Mouse (Mus musculus): Measurements from ENCODE around the gene Camk2g. TPM values are rescaled to one million over a fixed set of nuclear protein-coding genes. Genes with fewer than 3 reads are reported as not detected.

Gene Camk2g
- polyA plus RNA-seq, 1 experiment from 2014 or later = 49.1 TPM

GRCm38 (mm10) chr14:20694185-20694883, 99.6 kb downstream of the Camk2g start:
- no peaks in the 10 kb centered on the region for H3K27me3 ChIP-seq (replicated peaks)
- 45% methylated on average over 13 of the region's 13 CpGs for WGBS
- H3K4me1 ChIP-seq = peaks cover 16% of the 10 kb centered on the region
- peak overlapping the region; percentile 97 for H3K27ac ChIP-seq
- no peaks in the 10 kb centered on the region for H3K9me3 ChIP-seq
- peaks cover 40% of the 10 kb centered on the region for H3K36me3 ChIP-seq
- H3K4me3 ChIP-seq (replicated peaks) = peak overlapping the region; percentile 76
- peak overlapping the region; percentile 72 for H3K4me2 ChIP-seq
- H3K9ac ChIP-seq = peak overlapping the region; percentile 75; the same call in 1 of the 2 replicates
- ATAC-seq (ENCODE audit: insufficient read depth, low FRiP score, low read depth) = no peak; the same call in 1 of the 2 replicates

GRCm38 (mm10) chr14:20693589-20694101, 100.2 kb downstream of the Camk2g start:
- peaks cover 46% of the 10 kb centered on the region for H3K36me3 ChIP-seq
- no peak overlapping the region; the same call in 1 of the 2 replicates for H3K4me2 ChIP-seq
- no peaks in the 10 kb centered on the region for H3K27me3 ChIP-seq (replicated peaks)
- H3K9ac ChIP-seq = no peak overlapping the region
- H3K27ac ChIP-seq = no peak overlapping the region
- 91% methylated on average over 10 of the region's 10 CpGs for WGBS
- H3K9me3 ChIP-seq = no peaks in the 10 kb centered on the region
- no peak overlapping the region for H3K4me3 ChIP-seq (replicated peaks)
- peaks cover 16% of the 10 kb centered on the region for H3K4me1 ChIP-seq
- ATAC-seq (ENCODE audit: insufficient read depth, low FRiP score, low read depth) = no peak

GRCm38 (mm10) chr14:20691772-20692171, 102.1 kb downstream of the Camk2g start:
- ATAC-seq (ENCODE audit: insufficient read depth, low FRiP score, low read depth) = no peak
- Histone ChIP-seq H3K27ac (no peak overlapping the region), H3K4me3 (replicated peaks) (no peak overlapping the region), H3K4me1 (peaks cover 11% of the 10 kb centered on the region), H3K9me3 (no peaks in the 10 kb centered on the region), H3K9ac (no peak overlapping the region), H3K27me3 (replicated peaks) (no peaks in the 10 kb centered on the region), H3K4me2 (no peak overlapping the region), H3K36me3 (peaks cover 65% of the 10 kb centered on the region)
- 90% methylated on average over 6 of the region's 6 CpGs for WGBS

GRCm38 (mm10) chr14:20689009-20689408, 104.9 kb downstream of the Camk2g start:
- Histone ChIP-seq H3K27ac (no peak overlapping the region), H3K9me3 (no peaks in the 10 kb centered on the region), H3K4me3 (replicated peaks) (no peak overlapping the region), H3K36me3 (peaks cover 92% of the 10 kb centered on the region), H3K27me3 (replicated peaks) (no peaks in the 10 kb centered on the region), H3K4me2 (no peak overlapping the region), H3K9ac (no peak overlapping the region), H3K4me1 (no peaks in the 10 kb centered on the region)
- no peak for ATAC-seq (ENCODE audit: insufficient read depth, low FRiP score, low read depth)
- WGBS = 79% methylated on average over 2 of the region's 2 CpGs

- Histone ChIP-seq H3K9ac (no peak overlapping the region), H3K4me2 (no peak overlapping the region), H3K9me3 (no peaks in the 10 kb centered on the region), H3K27ac (no peak overlapping the region), H3K36me3 (peaks cover 93% of the 10 kb centered on the region), H3K27me3 (replicated peaks) (no peaks in the 10 kb centered on the region), H3K4me3 (replicated peaks) (no peak overlapping the region), H3K4me1 (no peaks in the 10 kb centered on the region)
- 94% methylated on average over 3 of the region's 3 CpGs for WGBS
- ATAC-seq (ENCODE audit: insufficient read depth, low FRiP score, low read depth) = no peak
Measured at GRCm38 (mm10) chr14:20686576-20686975, 107.3 kb downstream of the Camk2g start.

Small RNA genes lying within 50 kb of the gene (microRNA-seq; reads per million reads assigned to microRNA genes)
- gene Mir6946 = 0.97 reads per million

Other genes starting within 250 kb of the Camk2g start
- gene Ppp3cb, start 247.5 kb downstream of the Camk2g start, polyA plus RNA-seq (2015; fragmentation: Nextera tagmentation; extraction: Ambion mirVana) = 39.9 and 42.4 TPM in 2 replicates
- 5.5 and 6.3 TPM in 2 replicates for gene Usp54, start 153.0 kb downstream of the Camk2g start, polyA plus RNA-seq (2015; fragmentation: Nextera tagmentation; extraction: Ambion mirVana)
- 0.23 and 0.77 TPM in 2 replicates for gene Myoz1, start 137.5 kb downstream of the Camk2g start, polyA plus RNA-seq (2015; fragmentation: Nextera tagmentation; extraction: Ambion mirVana)
- gene Synpo2l, start 125.7 kb downstream of the Camk2g start, polyA plus RNA-seq (2015; fragmentation: Nextera tagmentation; extraction: Ambion mirVana) = 0.45 and 0.88 TPM in 2 replicates
- 81.1 and 90.2 TPM in 2 replicates for gene Sec24c, start 119.8 kb downstream of the Camk2g start, polyA plus RNA-seq (2015; fragmentation: Nextera tagmentation; extraction: Ambion mirVana)
- gene Fut11, start 99.1 kb downstream of the Camk2g start, polyA plus RNA-seq (2015; fragmentation: Nextera tagmentation; extraction: Ambion mirVana) = 27.1 and 28.5 TPM in 2 replicates
- gene Chchd1, start 91.1 kb downstream of the Camk2g start, polyA plus RNA-seq (2015; fragmentation: Nextera tagmentation; extraction: Ambion mirVana) = 192 and 202 TPM in 2 replicates
- gene Zswim8, start 86.5 kb downstream of the Camk2g start, polyA plus RNA-seq (2015; fragmentation: Nextera tagmentation; extraction: Ambion mirVana) = 27.3 and 28.0 TPM in 2 replicates
- gene Ndst2, start 59.5 kb downstream of the Camk2g start, polyA plus RNA-seq (2015; fragmentation: Nextera tagmentation; extraction: Ambion mirVana) = 22.3 and 25.5 TPM in 2 replicates
- 1.3 and 1.9 TPM in 2 replicates for gene Plau, start 42.6 kb upstream of the Camk2g start, polyA plus RNA-seq (2015; fragmentation: Nextera tagmentation; extraction: Ambion mirVana)
- 74.4 and 83.2 TPM in 2 replicates for gene Vcl, start 135.3 kb upstream of the Camk2g start, polyA plus RNA-seq (2015; fragmentation: Nextera tagmentation; extraction: Ambion mirVana)

All from stomach, embryonic 15.5 days (tissue).